Mouse (Mus musculus) MEL (cell line): ENCODE results near the gene Parp9. TPM values are rescaled to one million over a fixed set of nuclear protein-coding genes. Genes with fewer than 3 reads are reported as not detected.
"Not testable (repeated sequence)": the region's sequence is repeated elsewhere in the genome, so short reads cannot be mapped to it uniquely, and the experiment has no call there.

ENCODE experiments used
- DNase-seq: peaks from one replicate; pipeline ENCODE4 v3.0.0; 2011; ENCODE audit warnings: low read depth, low spot score
- H3K27ac ChIP-seq: 2 replicates; pipeline ENCODE4 v1.5.1; 2012; ENCODE audit warnings: low read depth, mild to moderate bottlenecking, control low read depth, low read length, moderate library complexity; ENCODE audit not compliant: control insufficient read depth
- H3K27me3 ChIP-seq, 2 experiments: fragments of 150-350 bp in 1 of 2; sonication (generic) in 1 of 2; 2 replicates each; pipeline ENCODE4 v1.6.1; 2012; ENCODE audit warnings: low read length in 2 of 2, mild to moderate bottlenecking in 2 of 2, improper control_type of control experiment in 1 of 2, moderate library complexity in 1 of 2; ENCODE audit not compliant: insufficient read depth in 2 of 2, control insufficient read depth in 1 of 2
- H3K36me3 ChIP-seq, 2 experiments: 2 replicates each; pipeline ENCODE4 v1.6.1; 2012 to 2014; ENCODE audit warnings: low read length in 2 of 2, improper control_type of control experiment in 1 of 2, inconsistent platforms in 1 of 2, mild to moderate bottlenecking in 1 of 2; ENCODE audit not compliant: insufficient read depth in 2 of 2, control insufficient read depth in 1 of 2
- H3K4me1 ChIP-seq, 2 experiments: fragments of 150-350 bp in 1 of 2; sonication (generic) in 1 of 2; 2 replicates each; pipeline ENCODE4 v1.6.1; 2012; ENCODE audit warnings: low read length in 2 of 2, improper control_type of control experiment in 1 of 2, mild to moderate bottlenecking in 1 of 2; ENCODE audit not compliant: insufficient read depth in 2 of 2, control insufficient read depth in 1 of 2
- H3K4me3 ChIP-seq, 2 experiments: fragments of 150-350 bp in 1 of 2; sonication (generic) in 1 of 2; 2 replicates each; pipeline ENCODE4 v1.5.1; 2012; ENCODE audit warnings: low read depth in 2 of 2, low read length in 2 of 2, mild to moderate bottlenecking in 2 of 2, moderate library complexity in 2 of 2, control low read depth in 1 of 2, improper control_type of control experiment in 1 of 2; ENCODE audit not compliant: control insufficient read depth in 1 of 2, insufficient read depth in 1 of 2
- H3K79me2 ChIP-seq: 2 replicates; pipeline ENCODE4 v1.6.1; 2012; ENCODE audit warnings: mild to moderate bottlenecking, low read length, moderate library complexity; ENCODE audit not compliant: control insufficient read depth, poor library complexity, insufficient read depth
- H3K9ac ChIP-seq: 2 replicates; pipeline ENCODE4 v1.6.1; 2012; ENCODE audit warnings: low read depth, mild to moderate bottlenecking, control low read depth, low read length, moderate library complexity; ENCODE audit not compliant: control insufficient read depth, poor library complexity, severe bottlenecking
- H3K9me3 ChIP-seq: fragments of 150-350 bp; sonication (generic); replicated peaks from 2 replicates; pipeline ENCODE4 v1.6.1; 2012; ENCODE audit warnings: mild to moderate bottlenecking, low read length, improper control_type of control experiment, moderate library complexity; ENCODE audit not compliant: insufficient read depth
- E2F4 ChIP-seq: IDR thresholded peaks from 2 replicates; pipeline ENCODE4 v1.6.1; 2011; ENCODE audit warnings: low read depth, low read length, improper control_type of control experiment, borderline replicate concordance
- EP300 ChIP-seq, 2 experiments: IDR thresholded peaks; 2 replicates each; pipeline ENCODE4 v1.6.1; 2011; ENCODE audit warnings: improper control_type of control experiment in 2 of 2, low read length in 2 of 2, low read depth in 1 of 2, mild to moderate bottlenecking in 1 of 2
- GABPA ChIP-seq: IDR thresholded peaks from 2 replicates; pipeline ENCODE4 v1.6.1; 2012; ENCODE audit warnings: low read depth, mild to moderate bottlenecking, inconsistent platforms, low read length, improper control_type of control experiment, moderate library complexity
- JUND ChIP-seq: IDR thresholded peaks from 2 replicates; pipeline ENCODE4 v1.6.1; 2011; ENCODE audit warnings: low read depth, mild to moderate bottlenecking, improper control_type of control experiment, low read length
- MAFK ChIP-seq: IDR thresholded peaks from 2 replicates; pipeline ENCODE4 v1.6.1; 2011; ENCODE audit warnings: low read depth, mild to moderate bottlenecking, low read length, improper control_type of control experiment, borderline replicate concordance
- MAZ ChIP-seq: IDR thresholded peaks from 2 replicates; pipeline ENCODE4 v1.6.1; 2012; ENCODE audit warnings: low read depth, mild to moderate bottlenecking, inconsistent platforms, low read length, improper control_type of control experiment
- MXI1 ChIP-seq: IDR thresholded peaks from 2 replicates; pipeline ENCODE4 v1.6.1; 2011; ENCODE audit warnings: mild to moderate bottlenecking, low read depth, low read length, improper control_type of control experiment
- MYB ChIP-seq: IDR thresholded peaks from 2 replicates; pipeline ENCODE4 v1.6.1; 2011; ENCODE audit warnings: mild to moderate bottlenecking, low read depth, low read length, improper control_type of control experiment
- MYC ChIP-seq: IDR thresholded peaks from 2 replicates; pipeline ENCODE4 v1.6.1; 2011; ENCODE audit warnings: low read depth, mild to moderate bottlenecking, low read length, improper control_type of control experiment, moderate library complexity
- NELFE ChIP-seq: IDR thresholded peaks from 2 replicates; pipeline ENCODE4 v1.6.1; 2011; ENCODE audit warnings: low read depth, low read length, improper control_type of control experiment
- POLR2AphosphoS5 ChIP-seq: IDR thresholded peaks from 2 replicates; pipeline ENCODE4 v1.6.1; 2012; ENCODE audit warnings: low read depth, borderline replicate concordance, mild to moderate bottlenecking, inconsistent platforms, low read length, moderate library complexity, mixed read lengths
- SIN3A ChIP-seq: IDR thresholded peaks from 2 replicates; pipeline ENCODE4 v1.6.1; 2012; ENCODE audit warnings: low read length, improper control_type of control experiment, inconsistent platforms
- SMC3 ChIP-seq: IDR thresholded peaks from 2 replicates; pipeline ENCODE4 v1.6.1; 2011; ENCODE audit warnings: low read depth, low read length, improper control_type of control experiment
- TAL1 ChIP-seq: IDR thresholded peaks from 2 replicates; pipeline ENCODE4 v1.6.1; 2012; ENCODE audit warnings: mild to moderate bottlenecking, inconsistent platforms, low read length, moderate library complexity, mixed read lengths
- USF1 ChIP-seq: IDR thresholded peaks from 2 replicates; pipeline ENCODE4 v1.6.1; 2014; ENCODE audit warnings: low read depth, mild to moderate bottlenecking, inconsistent platforms, low read length, improper control_type of control experiment, moderate library complexity
- USF2 ChIP-seq, 2 experiments: IDR thresholded peaks; 2 replicates each; pipeline ENCODE4 v1.6.1; 2011 to 2012; ENCODE audit warnings: improper control_type of control experiment in 2 of 2, low read length in 2 of 2, borderline replicate concordance in 1 of 2, inconsistent platforms in 1 of 2, low read depth in 1 of 2, mild to moderate bottlenecking in 1 of 2; ENCODE audit not compliant: insufficient read depth in 1 of 2
- ZMIZ1 ChIP-seq: IDR thresholded peaks from 2 replicates; pipeline ENCODE4 v1.6.1; 2012; ENCODE audit warnings: low read depth, mild to moderate bottlenecking, inconsistent platforms, low read length, improper control_type of control experiment, moderate library complexity
- polyA plus RNA-seq, 2 experiments: library from polyadenylated mRNA; stranded (reverse) in 1 of 2; unstranded in 1 of 2; fragments of >175 nt in 1 of 2; fragments of >200 nt in 1 of 2; gene quantifications; 2 replicates each; pipeline versions ENCODE4 v1.2.1 to v1.2.4; 2012; ENCODE audit warnings: low replicate concordance in 2 of 2, low read depth in 1 of 2; ENCODE audit not compliant: insufficient read length in 2 of 2, insufficient read depth in 1 of 2, missing spikeins in 1 of 2
- total RNA-seq: library from RNA; depleted of rRNA; stranded (reverse); fragments of 300-350 nt; gene quantifications from 2 replicates; pipeline ENCODE4 v1.2.3, GENCODE M21; 2012

The Parp9 gene
- total and polyA plus RNA-seq, 3 experiments = 3.4 to 5.3 TPM; not detected in 1

DNA sequence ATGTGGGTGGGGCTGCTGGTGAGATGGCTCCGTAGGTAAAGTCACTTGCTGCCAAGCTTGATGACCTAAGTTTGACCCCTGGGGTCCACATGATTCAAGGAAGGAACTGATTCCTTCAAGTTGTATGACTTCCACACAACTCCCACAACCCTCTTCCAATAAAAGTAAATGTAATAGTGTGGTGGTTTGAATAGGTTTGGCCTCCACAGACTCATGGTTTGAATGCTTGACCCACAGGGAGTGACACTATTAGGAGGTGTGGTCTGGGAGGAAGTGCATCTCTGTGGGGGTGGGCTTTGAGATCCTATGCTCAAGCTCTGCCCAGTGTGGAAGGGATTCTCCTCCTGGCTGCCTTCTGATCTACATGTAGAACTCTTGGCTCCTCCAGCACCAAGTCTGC is 35.8 kb downstream of the Parp9 start:
- Histone ChIP-seq H3K79me2 (no peaks in the 10 kb centered on the region), H3K4me3 (no peak overlapping the region), H3K4me1 (no peaks in the 10 kb centered on the region), H3K9me3 (no peaks in the 10 kb centered on the region)
- TF ChIP-seq SIN3A (no peak), GABPA (no peak), JUND (no peak), TAL1 (no peak), SMC3 (no peak), NELFE (no peak), ZMIZ1 (no peak), MYB (no peak), USF1 (no peak), USF2 (IDR thresholded peaks at IDR 0.05; ENCODE audit: borderline replicate concordance in 1 of 2, insufficient read depth in 1 of 2, low read depth in 1 of 2, low read length in 2 of 2) (no peak), MAZ (no peak), MXI1 (no peak), MAFK (no peak), E2F4 (no peak), EP300 (IDR thresholded peaks at IDR 0.05; ENCODE audit: low read depth in 1 of 2, low read length in 2 of 2) (no peak), POLR2AphosphoS5 (no peak), MYC (no peak)
- TF ChIP-seq, all 39 proteins: peak for 0
- H3K27me3 ChIP-seq = no peaks in the 10 kb centered on the region
- no peaks in the 10 kb centered on the region for H3K36me3 ChIP-seq
- H3K9ac ChIP-seq = no peak overlapping the region
- H3K27ac ChIP-seq = no peak overlapping the region
- DNase-seq = no peak

DNA sequence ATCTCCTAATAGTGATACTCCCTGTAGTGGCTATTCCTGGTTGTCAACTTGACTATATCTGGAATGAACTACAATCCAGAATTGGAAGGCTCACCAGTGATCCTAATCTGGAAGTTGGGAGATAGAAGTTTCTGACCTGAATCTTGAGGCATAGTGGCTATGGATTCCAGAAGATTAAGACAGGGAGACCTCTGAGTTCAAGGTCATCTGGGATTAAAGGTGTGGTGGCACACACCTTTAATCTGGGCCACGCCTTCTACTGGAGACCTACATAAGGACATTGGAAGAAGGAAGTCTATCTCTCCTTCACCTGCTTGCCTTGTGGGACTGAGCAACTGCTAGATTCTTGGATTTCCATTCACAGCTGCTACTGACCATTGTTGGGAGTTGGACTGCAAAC is 40.2 kb downstream of the Parp9 start, which contains the start of gene Kpna1:
Gene Kpna1 (plus strand): TSS at position 301 of the 400 bp plus-strand sequence.
- not testable (repeated sequence) for H3K4me3 ChIP-seq, H3K9ac ChIP-seq, H3K9me3 ChIP-seq, DNase-seq, H3K36me3 ChIP-seq, H3K79me2 ChIP-seq, H3K27me3 ChIP-seq, H3K27ac ChIP-seq, H3K4me1 ChIP-seq
